Mouse (Mus musculus): ENCODE measurements at regions not wholly inside any gene's neighbourhood (a gene's known extent, or its start where the extent isn't known, plus 50 kb on each side); places are given as distances from the start of the nearest gene placed in this dataset.

DNA sequence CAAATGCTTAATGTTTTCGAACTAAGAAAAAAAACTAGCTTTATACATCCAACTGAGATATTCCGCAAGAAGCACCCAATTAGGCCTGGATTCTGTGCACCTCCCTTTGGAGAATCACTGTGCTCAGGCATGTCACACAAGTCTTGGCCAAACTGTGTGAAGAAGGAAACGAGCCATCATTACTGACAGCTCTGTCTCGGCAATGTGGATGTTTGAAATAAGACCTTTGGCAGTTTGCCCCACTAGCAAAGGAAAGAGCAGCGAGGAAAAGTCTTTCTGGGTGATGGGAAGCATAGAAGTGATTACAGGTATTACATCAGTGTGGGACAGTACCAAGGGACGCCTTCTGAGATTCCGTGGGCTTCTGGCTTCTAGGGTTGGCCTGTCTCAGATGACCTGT, 112.6 kb upstream of the Gnao1 start:
- TF ChIP-seq ZNF384 (IDR thresholded peaks at IDR 0.05; ENCODE audit: low read depth, low read length) (no peak), HCFC1 (IDR thresholded peaks at IDR 0.05; ENCODE audit: borderline replicate concordance, insufficient read depth, low read length) (no peak), MAFK (IDR thresholded peaks at IDR 0.05; ENCODE audit: insufficient read depth, low read depth, low read length) (no peak), ZC3H11A (IDR thresholded peaks at IDR 0.05; ENCODE audit: borderline replicate concordance, low read depth, low read length) (no peak), CHD2 (IDR thresholded peaks at IDR 0.05; ENCODE audit: low read depth, low read length) (no peak)

Measured in ES-E14 (cell line).